Mouse (Mus musculus) brain, embryonic 14.5 days (tissue): Measurements from ENCODE around the gene Myh14.

Experiments used
- CTCF ChIP-seq: fragments of 200-500 bp; IDR thresholded peaks from 2 replicates; pipeline ENCODE4 v1.5.1; 2012; ENCODE audit warnings: inconsistent platforms, mild to moderate bottlenecking, moderate library complexity, borderline replicate concordance; ENCODE audit not compliant: insufficient read depth, insufficient read length; ENCODE audit errors: extremely low read depth
- POLR2A ChIP-seq: fragments of 200-500 bp; IDR thresholded peaks from 2 replicates; pipeline ENCODE4 v1.6.1; 2012; ENCODE audit warnings: mild to moderate bottlenecking, inconsistent platforms, borderline replicate concordance; ENCODE audit not compliant: poor library complexity, insufficient read depth, insufficient read length, severe bottlenecking; ENCODE audit errors: extremely low read depth

GRCm38 (mm10) chr7:44589946-44590345 lies 80.7 kb downstream of the Myh14 start:
- TF ChIP-seq CTCF = no peak
- no peak for TF ChIP-seq POLR2A
